Mouse (Mus musculus) gastrocnemius, adult 18-20 months (tissue): ENCODE data around the gene Otp. TPM values are rescaled to one million over a fixed set of nuclear protein-coding genes. Genes with fewer than 3 reads are reported as not detected.

Experiments used
- DNase-seq: peaks from one replicate; pipeline ENCODE4 v3.0.0; 2021; ENCODE audit warnings: low spot score
- long read RNA-seq, 2 experiments: library from polyadenylated mRNA; stranded (forward); transcript quantifications; one replicate each; pipeline ENCODE4 v2.0.0; 2021
- total RNA-seq, 2 experiments: library from RNA; stranded (reverse); gene quantifications; 2 replicates each; pipeline ENCODE4 v1.2.3; 2021

Gene Otp
- not detected for total RNA-seq
- long read RNA-seq, experiment 1, result 0 reads
- long read RNA-seq, experiment 2, result 0 reads

GRCm38 (mm10) chr13:94875396-94875880 is at the start of gene Otp:
TSS of gene Otp (plus strand) at chr13:94875602.
- no peak for DNase-seq

GRCm38 (mm10) chr13:94826389-94826788 is 49.0 kb upstream of the Otp start:
- DNase-seq, result no peak

DNA sequence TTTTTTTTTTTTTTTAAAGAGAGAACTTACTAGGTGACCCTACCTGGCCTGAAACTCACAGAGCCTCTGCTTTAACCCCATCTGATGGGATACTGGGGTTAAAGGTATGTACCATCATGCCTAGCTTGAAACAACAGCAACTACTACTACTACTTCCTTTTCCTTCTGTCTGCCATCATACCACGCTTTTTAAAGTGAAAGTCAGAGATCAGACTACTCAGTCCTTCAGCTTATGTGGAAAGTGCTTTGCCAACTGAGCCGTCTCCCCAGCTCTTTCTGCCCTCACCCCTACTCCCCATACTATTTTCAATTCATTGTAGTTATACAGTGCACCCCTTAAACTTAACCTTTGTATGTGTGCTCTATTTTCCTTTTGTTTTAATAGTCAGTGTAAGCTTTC is 48.4 kb upstream of the Otp start:
- no peak for DNase-seq

- DNase-seq, result no peak
These were observed 47.6 kb upstream of the Otp start for GRCm38 (mm10) chr13:94827847-94828246.

- peak; percentile 14 for DNase-seq
These were observed 37.2 kb upstream of the Otp start for GRCm38 (mm10) chr13:94838047-94838720.

DNA sequence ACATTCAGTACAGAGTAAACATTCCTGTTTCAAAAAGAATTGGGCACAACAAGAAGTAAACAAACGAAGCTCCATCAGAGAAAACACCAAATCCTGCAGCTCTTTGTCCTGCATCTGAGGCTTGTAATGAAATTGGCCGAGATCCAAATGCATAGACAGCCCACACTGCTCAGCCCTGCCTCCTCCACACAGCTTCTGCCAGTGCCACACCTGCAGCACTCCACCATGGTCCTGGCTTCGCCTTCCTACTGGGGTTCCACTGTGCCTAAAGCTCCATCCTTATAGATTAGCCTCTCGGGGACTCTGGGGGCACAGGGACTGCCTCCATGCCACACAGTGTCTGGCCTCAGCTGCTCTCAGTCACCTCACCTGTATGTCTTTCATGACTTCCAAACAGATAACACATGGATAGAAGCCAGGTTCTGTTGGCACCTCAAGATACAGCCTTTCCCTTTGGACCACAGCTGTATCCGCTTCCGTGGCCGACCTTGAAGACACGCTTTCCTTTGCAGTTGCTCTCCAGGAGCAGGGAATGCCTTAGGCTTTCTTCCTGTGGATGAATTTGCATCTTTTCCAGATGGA is 36.6 kb upstream of the Otp start:
- DNase-seq, result no peak

- no peak for DNase-seq
These were observed 32.2 kb upstream of the Otp start for GRCm38 (mm10) chr13:94843236-94843635.

- DNase-seq, result no peak
These were observed 27.5 kb upstream of the Otp start for GRCm38 (mm10) chr13:94847870-94848269.

DNA sequence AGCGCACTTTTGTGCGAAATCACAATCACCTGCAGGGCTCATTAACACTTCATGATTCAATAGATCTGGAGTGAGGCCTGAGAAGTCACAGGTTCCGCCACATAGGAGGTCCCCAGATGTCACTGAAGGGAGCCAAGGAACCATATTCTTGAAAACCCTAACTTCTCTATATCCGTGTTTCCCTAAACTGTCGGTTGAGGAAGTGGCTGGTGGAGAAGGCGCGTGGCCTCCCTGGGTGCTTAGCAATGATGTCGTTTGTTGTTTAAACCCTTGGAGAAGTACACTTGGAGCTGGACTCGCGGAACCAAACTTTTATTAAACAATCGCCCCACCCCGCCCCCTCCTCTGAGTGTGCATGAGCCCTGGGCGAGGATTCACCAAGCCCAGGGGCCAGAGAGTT is 26.1 kb upstream of the Otp start:
- no peak for DNase-seq

DNA sequence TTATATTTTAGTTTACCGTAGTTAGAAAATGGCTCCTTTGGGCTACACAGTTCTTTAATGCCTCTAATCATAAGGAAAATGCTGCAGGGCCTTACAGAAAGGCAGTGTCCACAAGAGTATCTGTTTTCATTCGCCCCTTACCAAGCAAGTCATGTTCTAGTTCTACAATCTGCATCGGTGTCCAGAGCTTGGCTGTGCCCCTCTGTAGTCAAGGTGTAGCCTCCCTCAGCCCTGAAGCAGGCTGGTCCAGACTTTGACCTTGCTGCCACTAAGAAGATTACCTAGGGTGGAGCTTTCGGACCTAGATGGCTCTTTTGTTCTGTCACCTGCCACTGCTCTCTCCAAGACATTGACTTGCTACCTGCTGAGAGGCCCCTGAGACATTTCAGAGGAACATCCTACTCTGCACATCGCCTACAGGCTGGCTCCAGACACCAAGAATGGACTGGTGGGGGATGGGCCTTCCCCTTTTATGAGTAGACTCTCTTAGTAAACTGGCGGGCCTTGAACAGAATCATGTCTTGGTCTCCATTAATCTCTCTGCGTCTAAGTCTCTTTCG is 17.3 kb upstream of the Otp start:
- no peak for DNase-seq

GRCm38 (mm10) chr13:94859256-94859655 is 16.1 kb upstream of the Otp start:
- no peak for DNase-seq

DNA sequence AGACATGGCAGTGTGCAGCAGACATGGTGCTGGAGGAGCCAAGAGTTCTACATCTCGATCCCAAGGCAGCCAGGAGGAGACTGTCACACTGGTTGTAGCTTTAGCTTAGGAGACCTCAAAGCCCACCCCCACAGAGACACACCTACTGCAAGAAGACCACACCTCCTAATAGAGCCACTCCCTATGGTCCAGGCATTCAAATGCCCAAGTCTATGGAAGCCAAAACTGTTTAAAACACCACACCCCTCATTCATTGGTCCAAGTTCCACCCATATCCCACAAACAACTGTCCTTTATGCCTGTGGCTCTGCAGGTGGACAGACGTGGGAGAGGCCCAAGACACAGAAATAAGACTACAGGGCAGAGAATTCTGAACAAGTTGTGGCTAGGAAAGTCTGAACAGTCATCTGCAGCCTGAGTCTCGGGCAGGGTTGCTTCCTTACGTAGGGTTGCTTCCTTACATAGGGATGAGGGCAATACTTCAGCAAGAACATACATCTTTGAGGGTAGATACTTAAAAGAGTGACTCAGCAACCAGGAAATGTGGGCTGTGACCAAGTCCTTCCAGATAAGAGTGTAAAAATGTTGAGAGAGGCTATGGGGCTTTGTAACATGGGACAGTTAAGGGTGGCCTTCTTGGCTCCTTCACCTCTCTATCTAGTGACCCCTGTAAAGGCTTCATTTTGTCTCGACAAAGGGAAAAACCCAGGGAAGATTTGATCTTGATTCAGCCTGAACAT is 12.7 kb upstream of the Otp start:
- no peak for DNase-seq

- no peak for DNase-seq
These were observed 8.5 kb upstream of the Otp start for GRCm38 (mm10) chr13:94866906-94867305.

- DNase-seq, result no peak
These were observed 7.6 kb upstream of the Otp start for GRCm38 (mm10) chr13:94867772-94868171.

DNA sequence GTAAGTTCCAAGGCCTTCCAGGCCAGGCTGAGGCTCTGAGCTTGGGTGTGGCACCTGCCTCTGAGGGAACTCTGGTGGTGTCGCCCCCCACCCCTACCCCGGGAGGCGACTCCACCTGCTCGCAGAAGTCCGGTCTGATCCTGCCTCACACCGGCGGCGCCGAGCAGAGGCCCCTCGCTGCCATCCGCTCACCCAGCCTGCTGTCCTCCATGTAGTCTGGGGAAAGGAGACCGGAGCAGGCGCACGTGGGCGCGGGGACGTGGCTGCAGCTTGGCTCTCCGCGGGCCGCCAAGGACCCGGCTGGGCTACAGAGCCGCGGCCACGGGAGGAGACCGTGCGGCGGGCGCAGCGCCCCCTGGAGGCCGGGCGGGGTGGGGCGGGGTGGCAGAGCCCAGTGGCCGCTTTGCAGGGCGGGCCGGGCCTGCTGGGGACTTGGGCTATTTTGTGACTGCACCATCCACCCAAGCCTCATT is 6.9 kb upstream of the Otp start:
- DNase-seq, result peak; percentile 31

DNA sequence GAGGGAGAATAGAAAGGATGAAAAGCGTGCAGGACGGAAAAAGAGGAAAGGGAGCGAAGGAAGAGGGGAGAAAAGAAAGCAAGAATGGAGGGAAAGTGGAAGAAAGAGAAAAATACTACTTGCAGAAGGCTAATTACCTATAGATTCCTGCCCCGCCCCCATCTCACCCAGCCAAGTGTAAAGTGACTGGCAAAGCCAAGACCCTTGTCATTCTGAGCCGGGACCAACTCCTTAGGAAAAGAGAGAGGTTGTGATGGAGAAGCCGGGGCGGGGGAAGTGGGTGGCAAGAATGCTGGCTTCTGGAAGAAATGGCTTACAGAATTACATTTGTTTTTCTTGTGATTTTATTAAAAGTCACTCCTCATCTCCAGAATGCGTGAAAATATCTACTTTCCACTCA is 5.9 kb upstream of the Otp start:
- no peak for DNase-seq

- no peak for DNase-seq
These were observed 5.3 kb upstream of the Otp start for GRCm38 (mm10) chr13:94870071-94870460.

- DNase-seq, result no peak
These were observed 4.8 kb upstream of the Otp start for GRCm38 (mm10) chr13:94870461-94871186.

DNA sequence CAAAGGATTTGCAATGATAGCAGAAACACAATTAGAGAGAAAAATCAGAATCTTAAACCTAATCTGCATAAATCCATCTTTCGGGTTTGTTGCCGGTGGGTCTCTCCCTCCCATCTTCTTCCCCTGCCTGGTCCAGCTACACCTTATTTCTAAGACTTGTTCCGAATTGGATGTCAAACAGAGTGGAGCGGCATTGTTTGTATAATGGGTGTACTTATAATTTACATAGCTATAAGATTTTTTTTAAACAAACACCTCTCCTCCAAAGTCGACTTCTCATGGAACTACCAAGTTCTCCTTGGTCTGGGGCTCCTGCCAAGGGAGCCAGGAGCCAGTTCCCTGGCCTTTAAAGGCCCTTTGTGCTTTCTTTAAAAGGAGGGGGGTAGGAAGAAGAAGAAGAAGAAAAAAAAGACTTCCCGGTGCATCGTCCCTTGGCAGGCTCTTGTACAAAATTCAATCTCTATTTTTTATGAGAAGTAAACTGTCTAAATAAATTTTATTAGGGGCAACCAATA is 3.5 kb upstream of the Otp start:
- DNase-seq, result no peak

DNA sequence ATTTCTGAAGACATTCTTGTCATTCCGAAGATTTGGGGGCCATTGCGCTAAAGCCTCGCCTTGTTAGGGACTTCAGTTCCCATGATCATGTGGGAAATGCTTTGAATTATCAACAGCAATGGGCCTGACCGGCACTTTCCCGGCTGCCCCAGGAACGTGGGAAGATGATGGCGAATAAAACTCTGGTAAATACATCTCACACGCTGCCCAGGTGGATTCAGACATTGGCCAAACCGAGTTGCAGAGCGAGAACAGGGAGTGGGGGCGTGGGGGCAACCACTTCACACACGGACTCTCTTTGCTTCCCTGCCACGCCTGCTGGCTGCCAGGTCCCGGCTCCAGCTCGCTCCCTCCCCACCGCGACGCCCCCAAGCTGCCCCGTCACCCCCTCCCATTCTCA is 3.0 kb upstream of the Otp start:
- DNase-seq, result no peak
